Mouse (Mus musculus): ENCODE data around the gene Cdkn3. TPM values are rescaled to one million over a fixed set of nuclear protein-coding genes. Genes with fewer than 3 reads are reported as not detected.
"Not testable (repeated sequence)": the region's sequence is repeated elsewhere in the genome, so short reads cannot be mapped to it uniquely, and the experiment has no call there.

Gene Cdkn3
- polyA plus RNA-seq (2015; fragmentation: Nextera tagmentation; extraction: Ambion mirVana), result 14.2 and 16.2 TPM in 2 replicates

GRCm38 (mm10) chr14:46760355-46761029 lies at the start of gene Cdkn3:
Gene Cdkn3, plus strand, starts transcription at chr14:46760541.
- peak within 1 kb of the TSS; percentile 57 for H3K9ac ChIP-seq
- H3K4me3 ChIP-seq, result peak within 1 kb of the TSS; percentile 48
- no peaks in the 10 kb centered on the region for H3K9me3 ChIP-seq
- peak within 1 kb of the TSS; percentile 64 for H3K4me2 ChIP-seq
- no peak within 1 kb of the TSS for H3K27ac ChIP-seq (replicated peaks)
- ATAC-seq (ENCODE audit: low read depth), result peak; percentile 99
- 0 out of 2 replicates have a peak, but pooled peaks cover 2% of the 10 kb centered on the region for H3K36me3 ChIP-seq
- peaks cover 7% of the 10 kb centered on the region for H3K4me1 ChIP-seq (replicated peaks)
- under 1% methylated on average over 54 of the region's 54 CpGs for WGBS
- H3K27me3 ChIP-seq, result no peaks in the 10 kb centered on the region

GRCm38 (mm10) chr14:46718483-46718922 lies 41.8 kb upstream of the Cdkn3 start:
- no peaks in the 10 kb centered on the region for H3K27me3 ChIP-seq
- H3K36me3 ChIP-seq, result no peaks in the 10 kb centered on the region
- no peak overlapping the region for H3K4me2 ChIP-seq
- H3K9me3 ChIP-seq, result no peaks in the 10 kb centered on the region
- no peaks in the 10 kb centered on the region for H3K4me1 ChIP-seq (replicated peaks)
- H3K27ac ChIP-seq (replicated peaks), result no peak overlapping the region
- H3K4me3 ChIP-seq, result no peak overlapping the region
- no peak overlapping the region for H3K9ac ChIP-seq
- ATAC-seq (ENCODE audit: low read depth), result no peak
- WGBS, result 71% methylated on average over 12 of the region's 12 CpGs

- no peak overlapping the region for H3K27ac ChIP-seq (replicated peaks)
- WGBS, result 64% methylated on average over 5 of the region's 5 CpGs
- H3K36me3 ChIP-seq, result no peaks in the 10 kb centered on the region
- no peaks in the 10 kb centered on the region for H3K4me1 ChIP-seq (replicated peaks)
- H3K9me3 ChIP-seq, result no peaks in the 10 kb centered on the region
- ATAC-seq (ENCODE audit: low read depth), result no peak
- H3K27me3 ChIP-seq, result no peaks in the 10 kb centered on the region
- no peak overlapping the region for H3K9ac ChIP-seq
- H3K4me2 ChIP-seq, result no peak overlapping the region
- no peak overlapping the region for H3K4me3 ChIP-seq
These were observed 38.3 kb upstream of the Cdkn3 start for GRCm38 (mm10) chr14:46722031-46722430.

- H3K9me3 ChIP-seq, result no peaks in the 10 kb centered on the region
- WGBS, result 34% methylated on average over 3 of the region's 3 CpGs
- no peak overlapping the region for H3K4me3 ChIP-seq
- H3K4me2 ChIP-seq, result no peak overlapping the region
- ATAC-seq (ENCODE audit: low read depth), result peak; percentile 51; the same call in 1 of the 2 replicates
- no peaks in the 10 kb centered on the region for H3K4me1 ChIP-seq (replicated peaks)
- H3K27ac ChIP-seq (replicated peaks), result no peak overlapping the region
- H3K9ac ChIP-seq, result no peak overlapping the region
- no peaks in the 10 kb centered on the region for H3K36me3 ChIP-seq
- no peaks in the 10 kb centered on the region for H3K27me3 ChIP-seq
These were observed 36.5 kb upstream of the Cdkn3 start for GRCm38 (mm10) chr14:46723828-46724227.

GRCm38 (mm10) chr14:46724941-46725340 lies 35.4 kb upstream of the Cdkn3 start:
- H3K4me1 ChIP-seq (replicated peaks), result no peaks in the 10 kb centered on the region
- H3K4me3 ChIP-seq, result no peak overlapping the region
- H3K36me3 ChIP-seq, result no peaks in the 10 kb centered on the region
- no peak overlapping the region for H3K4me2 ChIP-seq
- H3K27me3 ChIP-seq, result no peaks in the 10 kb centered on the region
- 45% methylated on average over 5 of the region's 5 CpGs for WGBS
- ATAC-seq (ENCODE audit: low read depth), result no peak
- no peaks in the 10 kb centered on the region for H3K9me3 ChIP-seq
- H3K27ac ChIP-seq (replicated peaks), result no peak overlapping the region
- no peak overlapping the region for H3K9ac ChIP-seq

GRCm38 (mm10) chr14:46725743-46726142 lies 34.6 kb upstream of the Cdkn3 start:
- Histone ChIP-seq H3K36me3 (no peaks in the 10 kb centered on the region), H3K27me3 (no peaks in the 10 kb centered on the region), H3K9me3 (no peaks in the 10 kb centered on the region), H3K4me1 (replicated peaks) (no peaks in the 10 kb centered on the region), H3K9ac (no peak overlapping the region), H3K27ac (replicated peaks) (no peak overlapping the region), H3K4me3 (no peak overlapping the region), H3K4me2 (no peak overlapping the region)
- WGBS, result 50% methylated on average over 3 of the region's 3 CpGs
- ATAC-seq (ENCODE audit: low read depth), result no peak

- Histone ChIP-seq H3K36me3 (no peaks in the 10 kb centered on the region), H3K4me3 (no peak overlapping the region), H3K9me3 (no peaks in the 10 kb centered on the region), H3K27ac (replicated peaks) (no peak overlapping the region), H3K27me3 (no peaks in the 10 kb centered on the region), H3K4me1 (replicated peaks) (no peaks in the 10 kb centered on the region), H3K4me2 (no peak overlapping the region), H3K9ac (no peak overlapping the region)
- no peak for ATAC-seq (ENCODE audit: low read depth)
- 86% methylated on average over 5 of the region's 5 CpGs for WGBS
These were observed 26.1 kb upstream of the Cdkn3 start for GRCm38 (mm10) chr14:46734262-46734661.

GRCm38 (mm10) chr14:46734761-46735455 lies 25.4 kb upstream of the Cdkn3 start:
- no peak for ATAC-seq (ENCODE audit: low read depth)
- Histone ChIP-seq H3K4me1 (replicated peaks) (no peaks in the 10 kb centered on the region), H3K27ac (replicated peaks) (no peak overlapping the region), H3K27me3 (no peaks in the 10 kb centered on the region), H3K4me3 (no peak overlapping the region), H3K9ac (no peak overlapping the region), H3K36me3 (no peaks in the 10 kb centered on the region), H3K4me2 (no peak overlapping the region), H3K9me3 (0 out of 2 replicates have a peak, but pooled peaks cover 2% of the 10 kb centered on the region)
- WGBS, result 88% methylated on average over 14 of the region's 14 CpGs

GRCm38 (mm10) chr14:46736366-46736765 lies 24.0 kb upstream of the Cdkn3 start:
- WGBS, result 92% methylated on average over 4 of the region's 4 CpGs
- Histone ChIP-seq H3K27ac (replicated peaks) (no peak overlapping the region), H3K4me1 (replicated peaks) (no peaks in the 10 kb centered on the region), H3K4me2 (no peak overlapping the region), H3K36me3 (no peaks in the 10 kb centered on the region), H3K9ac (no peak overlapping the region), H3K4me3 (no peak overlapping the region), H3K27me3 (no peaks in the 10 kb centered on the region), H3K9me3 (0 out of 2 replicates have a peak, but pooled peaks cover 2% of the 10 kb centered on the region)
- no peak for ATAC-seq (ENCODE audit: low read depth)

GRCm38 (mm10) chr14:46737346-46737745 lies 23.0 kb upstream of the Cdkn3 start:
- H3K9ac ChIP-seq; H3K9me3 ChIP-seq; H3K27me3 ChIP-seq; H3K4me2 ChIP-seq; H3K4me3 ChIP-seq; H3K4me1 ChIP-seq (replicated peaks); ATAC-seq (ENCODE audit: low read depth); H3K27ac ChIP-seq (replicated peaks); H3K36me3 ChIP-seq: not testable (repeated sequence)

- Histone ChIP-seq H3K4me3 (no peak overlapping the region), H3K4me2 (no peak overlapping the region), H3K36me3 (no peaks in the 10 kb centered on the region), H3K9ac (no peak overlapping the region), H3K27me3 (no peaks in the 10 kb centered on the region), H3K4me1 (replicated peaks) (no peaks in the 10 kb centered on the region), H3K27ac (replicated peaks) (no peak overlapping the region), H3K9me3 (0 out of 2 replicates have a peak, but pooled peaks cover 2% of the 10 kb centered on the region)
- no peak for ATAC-seq (ENCODE audit: low read depth)
- 97% methylated on average over 2 of the region's 2 CpGs for WGBS
These were observed 17.7 kb upstream of the Cdkn3 start for GRCm38 (mm10) chr14:46742674-46743073.

GRCm38 (mm10) chr14:46745413-46745812 lies 14.9 kb upstream of the Cdkn3 start:
- Histone ChIP-seq H3K27ac (replicated peaks) (no peak overlapping the region), H3K36me3 (no peaks in the 10 kb centered on the region), H3K9me3 (no peaks in the 10 kb centered on the region), H3K4me1 (replicated peaks) (no peaks in the 10 kb centered on the region), H3K27me3 (no peaks in the 10 kb centered on the region), H3K4me3 (no peak overlapping the region), H3K4me2 (no peak overlapping the region), H3K9ac (no peak overlapping the region)
- ATAC-seq (ENCODE audit: low read depth), result no peak
- WGBS, result 93% methylated on average over 8 of the region's 8 CpGs
